Mouse (Mus musculus): ENCODE data around the gene Acvr2b.
"Not testable (repeated sequence)": the region's sequence is repeated elsewhere in the genome, so short reads cannot be mapped to it uniquely, and the experiment has no call there.

The Acvr2b gene

DNA sequence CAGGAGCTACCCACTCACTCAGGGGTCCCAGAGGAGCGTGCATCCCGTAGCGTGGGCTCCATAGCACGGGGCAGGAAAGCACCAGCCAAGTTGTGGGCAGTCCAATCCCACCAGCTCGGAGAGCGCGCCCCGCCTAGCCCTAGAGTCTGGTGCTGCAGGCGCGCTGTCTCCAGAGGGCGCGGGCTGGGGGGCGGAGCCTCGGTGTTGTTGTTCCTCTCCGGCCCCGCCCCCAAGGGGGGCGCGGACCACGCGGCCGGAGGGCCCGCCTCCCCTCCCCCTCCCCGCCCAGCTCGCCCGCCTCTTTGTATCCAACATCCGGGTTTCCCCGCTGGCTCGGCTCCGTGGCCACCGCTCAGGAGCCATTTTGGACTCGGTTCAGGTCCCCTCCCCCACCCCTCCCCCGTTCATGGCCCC lies at the start of gene Acvr2b:
Gene Acvr2b (plus strand): TSS at position 318 of the 414 bp plus-strand sequence.
- DNase-seq (ENCODE audit: low spot score) = peak; percentile 52

DNA sequence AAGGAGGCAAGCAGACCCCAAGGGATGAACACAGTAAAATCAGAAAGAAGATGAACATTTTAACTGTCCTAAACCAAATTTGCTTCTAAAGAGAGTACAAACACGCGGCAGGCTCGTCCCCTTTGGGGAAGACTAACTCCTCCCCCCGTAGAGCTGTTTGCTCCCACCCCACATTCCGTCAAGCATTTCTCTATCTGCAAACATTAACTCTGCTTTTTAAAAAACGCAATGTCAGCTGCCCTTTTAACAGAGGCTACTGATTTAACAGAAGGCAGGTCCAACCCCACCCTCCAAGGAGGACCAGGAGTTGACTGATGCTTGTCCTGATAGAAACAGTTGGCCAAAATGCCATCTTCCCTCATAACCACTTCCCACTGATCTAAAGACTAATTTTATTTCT lies 48.0 kb upstream of the Acvr2b start:
- DNase-seq (ENCODE audit: low spot score) = no peak

DNA sequence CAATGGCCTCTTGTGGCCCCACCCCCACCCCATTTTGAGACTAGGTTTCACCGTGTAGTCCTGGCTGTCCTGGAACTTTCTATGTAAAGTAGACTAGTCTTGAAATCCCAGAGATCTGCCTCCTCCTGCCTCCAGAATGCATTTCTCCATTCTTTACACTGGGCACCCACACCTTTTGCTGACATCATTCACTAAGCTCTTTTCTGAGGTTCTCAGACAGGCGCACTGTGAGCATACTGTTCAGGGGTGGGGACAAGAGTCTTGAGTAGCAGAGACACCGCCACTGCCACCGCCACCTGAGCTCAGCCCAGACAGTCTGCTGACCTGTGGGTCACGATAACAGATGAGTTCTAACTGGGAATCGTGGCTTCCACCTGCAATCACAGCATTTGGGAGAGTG lies 46.0 kb upstream of the Acvr2b start:
- no peak for DNase-seq (ENCODE audit: low spot score)

GRCm38 (mm10) chr9:119357331-119358057 lies 44.4 kb upstream of the Acvr2b start, which contains the start of gene Xylb:
Gene Xylb, plus strand, starts transcription at chr9:119357381.
- DNase-seq (ENCODE audit: low spot score) = peak; percentile 80

- DNase-seq (ENCODE audit: low spot score) = no peak
Measured at GRCm38 (mm10) chr9:119358058-119358429, 43.9 kb upstream of the Acvr2b start.

- DNase-seq (ENCODE audit: low spot score) = no peak
Measured at GRCm38 (mm10) chr9:119361416-119361815, 40.5 kb upstream of the Acvr2b start.

DNA sequence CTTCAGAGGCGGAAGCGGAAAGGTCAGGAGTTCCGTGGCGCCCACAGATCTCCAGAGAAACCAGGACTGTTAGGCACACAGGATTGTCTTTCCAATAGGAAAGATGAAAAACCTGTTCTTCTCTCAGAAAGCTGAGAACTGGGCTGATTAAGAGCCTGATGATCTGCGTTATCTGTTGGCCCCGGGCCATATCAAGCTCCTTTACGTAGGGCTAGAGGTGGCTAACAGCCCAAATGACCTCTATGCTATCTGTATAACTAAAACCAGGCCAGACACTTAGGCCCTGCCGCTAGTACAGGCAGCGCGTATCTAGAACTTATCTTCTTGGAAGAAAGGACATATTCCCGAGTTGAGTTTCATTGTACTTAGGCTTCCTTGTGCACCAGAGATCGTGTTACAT lies 38.7 kb upstream of the Acvr2b start:
- no peak for DNase-seq (ENCODE audit: low spot score)

- DNase-seq (ENCODE audit: low spot score) = no peak
Measured at GRCm38 (mm10) chr9:119365284-119365683, 36.6 kb upstream of the Acvr2b start, which contains the start of gene Slc22a14. Gene Slc22a14, minus strand, starts transcription at chr9:119365553.

DNA sequence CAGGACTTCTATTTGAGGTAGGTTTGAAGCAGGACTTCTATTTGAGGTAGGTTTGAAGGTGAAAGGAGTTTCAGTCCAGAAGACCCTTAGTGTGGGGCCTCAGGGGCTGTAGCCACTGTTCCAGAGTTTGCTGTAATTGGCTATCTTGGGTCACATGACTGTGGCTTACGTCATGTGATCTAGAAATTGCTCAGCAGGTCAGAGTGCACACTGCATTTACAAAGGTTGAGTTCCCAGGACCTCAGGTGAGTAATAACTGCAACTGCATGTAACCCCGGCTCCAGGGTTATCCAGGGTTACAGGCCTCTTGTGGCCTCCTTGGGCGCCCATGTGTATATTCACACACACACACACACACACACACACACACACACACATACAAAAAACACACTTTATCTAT lies 33.6 kb upstream of the Acvr2b start:
- no peak for DNase-seq (ENCODE audit: low spot score)

DNA sequence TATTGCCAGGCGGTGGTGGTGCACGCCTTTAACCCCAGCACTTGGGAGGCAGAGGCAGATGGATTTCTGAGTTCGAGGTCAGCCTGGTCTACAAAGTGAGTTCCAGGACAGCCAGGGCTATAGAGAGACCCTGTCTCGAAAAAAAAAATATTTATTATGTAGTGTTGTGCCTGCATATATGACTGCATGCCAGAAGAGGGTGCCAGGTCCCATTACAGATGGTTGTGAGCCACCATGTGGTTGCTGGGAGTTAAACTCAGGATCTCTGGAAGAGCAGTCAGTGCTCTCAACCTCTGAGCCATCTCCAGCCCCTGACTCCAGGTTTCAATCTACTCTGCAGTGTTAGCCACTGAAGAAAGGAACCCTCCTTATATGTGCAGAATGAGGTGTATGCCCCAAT lies 31.1 kb upstream of the Acvr2b start:
- not testable (repeated sequence) for DNase-seq (ENCODE audit: low spot score)

DNA sequence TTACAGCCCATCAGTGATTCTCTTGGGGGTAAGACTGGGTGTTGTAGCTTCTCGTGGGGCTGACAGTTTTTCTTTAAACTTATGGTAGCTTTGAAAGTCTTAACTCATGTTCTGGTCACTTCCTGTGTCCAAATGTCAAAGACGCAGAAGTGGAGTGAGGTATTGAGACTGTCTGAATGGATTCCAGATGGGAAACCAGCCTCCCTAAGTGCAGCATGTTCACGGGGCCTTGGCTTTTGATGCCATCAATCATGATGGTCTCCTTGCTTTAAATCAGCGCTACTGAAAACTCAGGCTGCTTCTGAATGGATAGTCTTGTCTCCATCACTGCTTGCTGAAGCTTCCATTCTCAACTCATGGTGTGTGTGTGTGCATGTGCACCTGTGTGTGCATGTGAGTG lies 30.7 kb upstream of the Acvr2b start:
- no peak for DNase-seq (ENCODE audit: low spot score)

GRCm38 (mm10) chr9:119375008-119375407 lies 26.9 kb upstream of the Acvr2b start:
- no peak for DNase-seq (ENCODE audit: low spot score)

DNA sequence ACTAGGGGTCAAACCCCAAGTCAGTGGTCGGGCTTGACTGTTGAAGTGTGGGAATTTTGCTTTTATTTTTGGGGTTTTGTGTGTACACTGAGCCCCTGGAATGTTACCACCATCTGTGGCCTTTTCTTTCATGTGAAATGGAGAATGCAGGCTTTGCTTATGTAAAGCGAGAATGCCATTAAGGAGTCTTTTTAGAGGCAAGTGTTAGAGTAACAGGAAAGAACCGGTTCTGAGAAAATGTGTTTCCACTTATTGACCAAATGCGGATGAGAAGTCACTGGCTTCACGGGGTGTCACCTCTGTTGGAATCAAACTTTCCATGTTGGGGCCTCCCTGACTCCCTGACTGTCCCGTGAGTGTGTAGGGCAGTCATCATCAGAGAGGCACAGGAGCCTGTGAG lies 26.4 kb upstream of the Acvr2b start:
- no peak for DNase-seq (ENCODE audit: low spot score)

GRCm38 (mm10) chr9:119378231-119378630 lies 23.7 kb upstream of the Acvr2b start:
- no peak for DNase-seq (ENCODE audit: low spot score)

DNA sequence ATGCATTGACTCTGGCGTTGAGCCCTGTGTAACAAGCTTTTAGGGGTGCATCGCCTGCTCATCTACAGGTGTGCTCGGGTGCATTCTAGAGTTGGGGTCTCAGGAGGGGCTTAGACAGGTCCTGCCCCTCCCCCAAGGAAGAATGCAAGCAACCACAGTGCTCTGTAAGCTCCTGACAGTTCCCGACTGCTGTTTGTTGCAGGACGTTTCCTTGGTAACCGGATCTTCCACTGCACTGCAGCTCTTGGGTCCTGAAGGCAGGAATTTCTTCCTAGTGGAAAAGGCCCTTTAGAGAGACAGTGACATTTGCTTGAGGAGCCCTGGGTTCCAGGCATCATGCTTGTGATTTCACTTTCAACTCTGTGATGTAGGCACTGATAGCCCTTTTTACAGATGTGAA lies 19.3 kb upstream of the Acvr2b start:
- DNase-seq (ENCODE audit: low spot score) = no peak

DNA sequence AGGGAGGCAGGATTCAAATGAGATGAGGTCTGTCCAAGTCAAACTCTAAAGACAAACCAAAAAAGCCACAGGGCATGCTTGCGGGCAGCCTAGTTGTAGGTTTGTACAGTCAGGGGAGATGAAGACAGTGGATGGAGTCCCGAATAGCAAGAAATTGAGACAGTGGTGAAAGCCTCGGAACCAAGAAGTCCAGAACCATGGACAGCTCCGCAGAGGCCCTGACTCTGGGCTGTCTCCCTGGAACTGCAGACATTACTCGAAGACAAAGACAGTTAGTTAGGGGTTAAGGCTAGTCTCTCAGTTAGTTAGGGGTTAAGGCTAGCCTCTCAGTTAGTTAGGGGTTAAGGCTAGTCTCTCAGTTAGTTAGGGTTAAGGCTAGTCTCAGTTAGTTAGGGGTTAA lies 13.0 kb upstream of the Acvr2b start:
- no peak for DNase-seq (ENCODE audit: low spot score)

- DNase-seq (ENCODE audit: low spot score) = no peak
Measured at GRCm38 (mm10) chr9:119390214-119390613, 11.7 kb upstream of the Acvr2b start.

DNA sequence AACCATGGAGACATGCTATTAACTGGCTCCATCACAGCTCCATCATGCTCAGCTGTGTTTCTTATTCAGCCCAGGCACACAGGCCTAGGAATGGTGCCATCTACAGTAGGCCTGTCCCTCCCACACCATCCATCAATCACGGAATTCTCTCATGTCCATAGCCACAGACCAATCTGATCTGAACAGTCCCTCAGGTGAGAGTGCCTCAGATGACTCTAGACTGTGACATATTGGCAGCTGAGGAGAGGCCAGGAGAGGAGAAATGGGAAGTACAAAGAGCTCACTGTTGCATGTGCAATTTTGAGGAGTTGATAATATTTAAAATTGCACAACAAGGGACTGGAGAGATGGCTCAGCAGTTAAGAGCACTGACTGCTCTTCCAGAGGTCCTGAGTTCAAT lies 7.1 kb upstream of the Acvr2b start:
- DNase-seq (ENCODE audit: low spot score) = no peak

DNA sequence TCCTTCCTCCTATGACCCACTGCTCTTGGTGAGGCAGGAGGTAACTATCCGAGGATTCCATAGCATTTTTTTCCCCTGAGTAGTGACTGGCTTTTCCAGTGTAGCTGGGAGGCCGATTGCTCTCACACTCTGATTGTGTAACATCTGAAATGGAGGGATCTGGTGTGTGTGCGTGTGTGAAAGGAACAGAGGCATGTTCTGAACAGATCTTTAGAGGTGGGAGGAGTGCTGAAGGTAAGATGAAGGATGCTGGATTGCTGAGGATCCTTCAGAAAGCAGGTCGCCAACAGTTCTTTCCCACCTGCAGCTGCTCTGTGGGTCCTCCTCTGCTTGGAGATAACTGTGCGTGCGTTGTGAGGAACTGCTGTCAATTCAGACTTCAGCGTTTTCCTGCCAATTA lies 567 bp upstream of the Acvr2b start:
- DNase-seq (ENCODE audit: low spot score) = no peak

DNA sequence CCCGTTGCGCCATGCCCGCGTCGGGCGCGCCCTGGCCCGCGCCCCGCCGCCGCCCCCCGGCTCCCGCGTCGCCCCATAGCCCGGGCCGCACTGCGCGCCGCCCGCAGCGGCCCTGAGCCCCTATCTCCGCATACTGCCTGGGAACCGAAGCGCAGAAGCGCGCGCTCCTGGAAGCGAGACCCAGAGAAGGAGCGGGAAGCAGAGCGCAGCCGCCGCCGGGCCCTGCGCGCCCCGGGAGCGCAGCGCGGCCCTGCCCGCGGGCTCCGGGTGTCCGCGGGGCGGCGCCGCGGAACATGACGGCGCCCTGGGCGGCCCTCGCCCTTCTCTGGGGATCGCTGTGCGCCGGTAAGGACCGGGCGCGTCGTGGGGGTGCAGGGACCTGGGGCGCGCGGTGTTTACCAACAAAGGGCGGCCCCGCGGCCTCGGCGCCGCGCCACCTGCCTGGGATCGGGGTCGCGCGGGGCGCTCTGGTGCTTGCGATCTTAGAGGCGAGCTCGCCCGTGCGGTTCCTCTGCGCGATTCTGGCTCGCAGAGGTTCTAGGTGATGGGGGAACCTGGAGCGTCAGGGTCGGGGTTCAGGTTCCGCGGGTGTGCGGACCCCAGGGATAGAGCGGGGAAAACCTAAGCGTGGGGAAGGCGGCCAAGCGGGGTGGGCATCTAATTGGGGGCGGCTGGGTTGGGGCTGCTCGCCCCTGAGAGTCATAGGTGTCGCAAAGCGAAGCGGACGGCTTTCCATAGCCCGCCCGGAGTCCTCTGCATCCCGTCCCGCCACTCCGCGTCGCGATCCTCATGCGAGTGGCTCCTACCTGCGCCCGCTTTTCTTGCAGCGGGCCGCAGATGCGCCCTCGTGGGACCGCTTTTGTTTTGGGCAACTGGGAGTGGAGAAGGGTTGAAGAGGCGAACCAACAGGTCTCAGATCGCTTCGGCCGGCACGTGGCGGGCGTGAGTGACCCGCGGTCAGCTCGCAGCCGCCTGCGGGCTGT lies 626 bp downstream of the Acvr2b start:
- no peak for DNase-seq (ENCODE audit: low spot score)

- no peak for DNase-seq (ENCODE audit: low spot score)
Measured at GRCm38 (mm10) chr9:119403236-119403641, 1.3 kb downstream of the Acvr2b start.

DNA sequence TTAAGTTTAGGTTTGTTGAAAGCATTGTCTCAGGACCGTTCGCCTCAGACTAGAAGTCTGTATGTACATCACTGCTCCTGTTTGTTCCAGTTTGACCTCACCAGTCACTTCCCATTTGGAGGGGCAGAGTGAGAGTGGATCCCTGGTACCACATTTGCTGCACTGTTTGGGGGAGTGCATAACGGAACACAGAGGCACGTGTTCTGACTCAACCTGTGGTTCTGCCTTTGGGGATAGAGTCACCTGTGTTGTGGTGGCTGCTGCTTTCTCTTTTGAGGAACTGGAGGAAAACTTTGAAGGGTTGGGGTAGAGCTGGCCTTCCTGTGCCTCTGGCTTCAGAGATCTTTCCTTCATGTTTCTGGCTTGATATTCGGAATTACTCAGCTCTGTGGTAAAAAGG lies 2.2 kb downstream of the Acvr2b start:
- no peak for DNase-seq (ENCODE audit: low spot score)

DNA sequence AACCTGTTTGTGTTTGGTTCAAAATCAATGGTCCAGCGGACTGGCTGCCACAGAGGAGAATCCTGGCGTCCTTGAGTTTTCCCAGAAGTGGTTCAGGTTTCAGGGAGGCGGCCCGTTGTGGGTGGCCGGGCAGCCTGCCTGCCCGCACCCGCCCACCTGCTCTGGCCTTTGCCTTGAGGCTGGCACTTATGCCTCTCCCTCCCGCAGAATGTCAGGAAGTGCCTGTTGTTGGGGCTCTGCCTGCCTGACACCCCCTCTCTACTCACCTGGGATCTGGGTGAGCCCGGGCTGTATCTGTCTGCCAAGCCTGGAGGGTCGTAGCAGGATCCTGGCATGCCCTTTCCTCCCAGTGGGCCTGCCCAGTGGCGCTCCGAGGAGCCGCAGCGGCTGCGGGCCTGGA lies 6.0 kb downstream of the Acvr2b start:
- no peak for DNase-seq (ENCODE audit: low spot score)
